Mouse (Mus musculus) heart, embryonic 13.5 days (tissue): Measurements from ENCODE around the gene Spryd3. TPM values are rescaled to one million over a fixed set of nuclear protein-coding genes. Genes with fewer than 3 reads are reported as not detected.

Experiments used
- ATAC-seq: fragments of 200-750 bp; cut with Nextera tagmentation; 2 replicates; pipeline ENCODE4 v1.8.0; 2017; ENCODE audit warnings: moderate TSS enrichment; ENCODE audit not compliant: insufficient number of reproducible peaks, low FRiP score, low TSS enrichment; ENCODE audit errors: extremely low read depth
- H3K27ac ChIP-seq: fragments of 300-500 bp; sonication (generic); replicated peaks from 2 replicates; pipeline ENCODE4 v1.5.1; 2015; ENCODE audit warnings: moderate library complexity, mild to moderate bottlenecking, inconsistent platforms
- H3K27me3 ChIP-seq: fragments of 300-500 bp; sonication (generic); replicated peaks from 2 replicates; pipeline ENCODE4 v1.6.1; 2015; ENCODE audit warnings: mild to moderate bottlenecking, inconsistent platforms
- H3K36me3 ChIP-seq: fragments of 300-500 bp; sonication (generic); 2 replicates; pipeline ENCODE4 v1.6.1; 2015; ENCODE audit warnings: mild to moderate bottlenecking, inconsistent platforms
- H3K4me1 ChIP-seq: fragments of 300-500 bp; sonication (generic); 2 replicates; pipeline ENCODE4 v1.6.1; 2015; ENCODE audit warnings: inconsistent platforms
- H3K4me2 ChIP-seq: fragments of 300-500 bp; sonication (generic); 2 replicates; pipeline ENCODE4 v1.6.1; 2015; ENCODE audit warnings: inconsistent platforms, mild to moderate bottlenecking, moderate library complexity
- H3K4me3 ChIP-seq: fragments of 300-500 bp; sonication (generic); 2 replicates; pipeline ENCODE4 v1.5.1; 2015; ENCODE audit warnings: moderate library complexity, mild to moderate bottlenecking, inconsistent platforms
- H3K9ac ChIP-seq: fragments of 300-500 bp; sonication (generic); 2 replicates; pipeline ENCODE4 v1.6.1; 2015; ENCODE audit warnings: inconsistent platforms, mild to moderate bottlenecking, moderate library complexity
- H3K9me3 ChIP-seq: fragments of 300-500 bp; sonication (generic); 2 replicates; pipeline ENCODE4 v1.6.1; 2016; ENCODE audit warnings: inconsistent platforms
- WGBS: fragments of 180-500 bp; shearing (Covaris S2); methylation state at CpG from one replicate; pipeline ENCODE4 v1.1.7; 2015; ENCODE audit warnings: mixed read lengths; 5-methylcytosine and 5-hydroxymethylcytosine counted together
- polyA plus RNA-seq: library from polyadenylated mRNA; unstranded; fragments of >200 nt; fragmentation: Nextera tagmentation; extraction: Ambion mirVana; gene quantifications from 2 replicates; pipeline ENCODE4 v1.2.1, GENCODE M21; 2015

Spryd3 gene
- polyA plus RNA-seq, 1 experiment from 2014 or later, result 19.5 TPM

GRCm38 (mm10) chr15:102103371-102103946 lies 32.6 kb downstream of the Spryd3 start:
- H3K36me3 ChIP-seq, result peaks cover 28% of the 10 kb centered on the region
- H3K9me3 ChIP-seq, result no peaks in the 10 kb centered on the region
- peak overlapping the region; percentile 89 for H3K4me2 ChIP-seq
- ATAC-seq, result no peak
- peak overlapping the region; percentile 98 for H3K27ac ChIP-seq
- H3K27me3 ChIP-seq, result 0 out of 2 replicates have a peak, but pooled peaks cover 15% of the 10 kb centered on the region
- peak overlapping the region; percentile 64 for H3K4me3 ChIP-seq
- 5% methylated on average over 14 of the region's 14 CpGs for WGBS
- peak overlapping the region; percentile 86 for H3K9ac ChIP-seq
- H3K4me1 ChIP-seq, result peaks cover 96% of the 10 kb centered on the region

DNA sequence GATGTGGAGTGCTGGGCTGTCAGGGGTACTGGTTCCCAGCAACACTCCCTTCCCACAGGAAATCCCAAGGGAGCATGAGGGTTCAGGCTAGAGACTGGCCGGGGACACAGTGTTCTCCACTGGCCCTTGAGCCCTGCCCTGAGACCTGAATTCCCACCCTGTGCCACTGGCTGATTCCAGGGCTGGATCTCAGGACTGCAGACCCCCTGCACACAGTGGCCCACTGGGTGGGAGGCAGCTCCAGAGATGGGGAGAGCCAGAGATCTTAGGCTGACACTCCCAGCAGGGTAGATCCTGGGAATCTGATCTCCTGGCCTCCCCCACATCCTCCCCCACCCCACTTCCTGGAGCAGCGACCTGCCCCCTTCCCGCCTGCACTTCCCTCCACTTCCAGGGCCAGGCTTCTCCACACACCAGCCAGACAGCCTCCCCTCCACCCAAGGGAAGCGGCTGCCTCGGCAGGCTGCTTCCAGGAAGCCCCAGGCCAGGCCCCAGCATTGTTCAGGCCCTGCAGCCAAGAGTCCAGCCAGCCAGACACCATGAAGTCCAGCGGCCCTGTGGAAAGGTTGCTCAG lies 33.4 kb downstream of the Spryd3 start:
- H3K4me1 ChIP-seq, result peaks cover 96% of the 10 kb centered on the region

DNA sequence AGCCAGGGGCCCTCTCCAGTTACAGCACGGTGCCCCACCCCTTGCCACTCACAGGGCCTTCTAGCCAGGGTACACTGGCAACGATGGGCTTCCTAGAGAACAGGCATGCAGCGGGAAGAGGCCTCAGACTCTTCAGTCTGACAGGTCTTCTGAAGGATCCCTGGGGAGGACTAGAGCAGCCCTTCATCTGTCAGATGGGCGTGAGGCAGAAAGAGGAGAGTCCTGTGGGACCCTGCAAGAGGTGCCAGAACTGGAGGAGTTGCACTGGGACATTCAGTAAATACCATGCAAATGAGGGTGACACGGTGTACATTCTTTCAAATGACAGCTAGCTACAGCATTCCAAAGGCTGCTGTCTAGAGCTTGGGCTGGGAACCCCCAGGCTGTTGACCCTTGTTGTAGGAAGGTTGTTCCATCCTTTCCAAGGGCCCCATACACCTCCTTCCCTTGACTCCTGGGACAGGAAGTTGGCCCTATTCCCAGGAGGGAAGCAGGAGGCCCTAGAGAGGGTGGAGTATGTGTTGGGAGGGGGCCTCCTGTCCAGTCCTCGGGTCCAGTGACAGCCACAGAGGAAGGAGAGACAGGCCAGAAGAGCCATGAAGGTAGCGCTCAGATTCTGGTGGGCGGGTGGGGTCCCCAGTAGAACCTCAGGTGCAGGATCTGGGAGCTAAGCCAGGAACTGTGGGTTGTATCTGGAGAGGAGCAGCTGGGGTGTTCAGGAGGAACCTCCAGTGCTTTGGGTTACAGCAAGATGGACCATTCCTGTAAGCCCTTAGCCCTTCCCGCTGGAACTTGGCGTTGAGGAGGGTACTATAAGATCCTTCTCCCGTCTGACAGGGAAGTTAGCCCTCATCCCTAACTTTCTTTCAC lies 34.1 kb downstream of the Spryd3 start:
- peak overlapping the region; percentile 87 for H3K9ac ChIP-seq
- H3K9me3 ChIP-seq, result no peaks in the 10 kb centered on the region
- 0 out of 2 replicates have a peak, but pooled peaks cover 11% of the 10 kb centered on the region for H3K27me3 ChIP-seq
- peak overlapping the region; percentile 89 for H3K4me2 ChIP-seq
- WGBS, result 18% methylated on average over 11 of the region's 11 CpGs
- H3K36me3 ChIP-seq, result peaks cover 28% of the 10 kb centered on the region
- ATAC-seq, result no peak
- H3K4me1 ChIP-seq, result peaks cover 94% of the 10 kb centered on the region
- peak overlapping the region; percentile 98 for H3K27ac ChIP-seq
- peak overlapping the region; percentile 64 for H3K4me3 ChIP-seq

More for the DNA sequence above, 33.4 kb downstream of the Spryd3 start:
- peak overlapping the region; percentile 64 for H3K4me3 ChIP-seq
- ATAC-seq, result no peak
- 0 out of 2 replicates have a peak, but pooled peaks cover 15% of the 10 kb centered on the region for H3K27me3 ChIP-seq
- no peaks in the 10 kb centered on the region for H3K9me3 ChIP-seq
- H3K9ac ChIP-seq, result peak overlapping the region; percentile 86
- 15% methylated on average over 6 of the region's 6 CpGs for WGBS
- peak overlapping the region; percentile 89 for H3K4me2 ChIP-seq
- peaks cover 28% of the 10 kb centered on the region for H3K36me3 ChIP-seq
- H3K27ac ChIP-seq, result peak overlapping the region; percentile 98

- peaks cover 87% of the 10 kb centered on the region for H3K4me1 ChIP-seq
- 0 out of 2 replicates have a peak, but pooled peaks cover 3% of the 10 kb centered on the region for H3K27me3 ChIP-seq
- peak overlapping the region; percentile 64 for H3K4me3 ChIP-seq
- H3K27ac ChIP-seq, result peak overlapping the region; percentile 98
- peak overlapping the region; percentile 87 for H3K9ac ChIP-seq
- 26% methylated on average over 10 of the region's 10 CpGs for WGBS
- H3K4me2 ChIP-seq, result peak overlapping the region; percentile 89
- H3K9me3 ChIP-seq, result no peaks in the 10 kb centered on the region
- peaks cover 29% of the 10 kb centered on the region for H3K36me3 ChIP-seq
- ATAC-seq, result no peak
Measured at GRCm38 (mm10) chr15:102100996-102101671, 34.9 kb downstream of the Spryd3 start.

- Histone ChIP-seq H3K4me2 (peak within 1 kb of the TSS; percentile 89), H3K4me1 (peaks cover 79% of the 10 kb centered on the region), H3K27ac (peak within 1 kb of the TSS; percentile 98), H3K4me3 (peak within 1 kb of the TSS; percentile 64), H3K9me3 (no peaks in the 10 kb centered on the region), H3K9ac (peak within 1 kb of the TSS; percentile 87), H3K36me3 (peaks cover 37% of the 10 kb centered on the region), H3K27me3 (0 out of 2 replicates have a peak, but pooled peaks cover 1% of the 10 kb centered on the region)
- WGBS, result under 1% methylated on average over 56 of the region's 82 CpGs
- ATAC-seq, result peak; percentile 74
Measured at GRCm38 (mm10) chr15:102100161-102100981, 35.7 kb downstream of the Spryd3 start, which contains the start of gene Tns2. Tns2 (plus strand) TSS chr15:102100413.

DNA sequence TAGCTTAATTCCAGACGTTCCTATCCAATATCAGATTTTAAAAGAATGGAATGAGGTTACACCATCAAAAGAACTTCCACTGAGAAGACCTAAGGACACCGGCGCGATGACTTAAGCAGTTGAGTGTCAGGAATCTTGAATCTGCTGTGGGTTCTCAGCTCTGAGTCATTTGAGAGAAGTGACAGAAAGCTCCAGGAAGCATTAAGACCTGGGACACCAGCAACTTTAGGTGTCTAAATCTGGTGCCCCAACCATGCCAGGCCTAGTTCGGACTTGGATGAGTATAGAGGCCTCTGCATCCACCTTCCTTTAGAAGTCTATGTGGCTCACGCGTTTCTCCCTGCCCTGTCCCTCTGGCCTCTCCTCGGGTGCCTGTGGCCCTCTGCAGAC lies 36.3 kb downstream of the Spryd3 start:
- H3K27me3 ChIP-seq, result no peaks in the 10 kb centered on the region
- peak overlapping the region; percentile 64 for H3K4me3 ChIP-seq
- H3K9ac ChIP-seq, result peak overlapping the region; percentile 87
- H3K27ac ChIP-seq, result peak overlapping the region; percentile 98
- 14% methylated on average over 8 of the region's 8 CpGs for WGBS
- peaks cover 73% of the 10 kb centered on the region for H3K4me1 ChIP-seq
- peaks cover 39% of the 10 kb centered on the region for H3K36me3 ChIP-seq
- peak overlapping the region; percentile 89 for H3K4me2 ChIP-seq
- no peaks in the 10 kb centered on the region for H3K9me3 ChIP-seq
- no peak for ATAC-seq

DNA sequence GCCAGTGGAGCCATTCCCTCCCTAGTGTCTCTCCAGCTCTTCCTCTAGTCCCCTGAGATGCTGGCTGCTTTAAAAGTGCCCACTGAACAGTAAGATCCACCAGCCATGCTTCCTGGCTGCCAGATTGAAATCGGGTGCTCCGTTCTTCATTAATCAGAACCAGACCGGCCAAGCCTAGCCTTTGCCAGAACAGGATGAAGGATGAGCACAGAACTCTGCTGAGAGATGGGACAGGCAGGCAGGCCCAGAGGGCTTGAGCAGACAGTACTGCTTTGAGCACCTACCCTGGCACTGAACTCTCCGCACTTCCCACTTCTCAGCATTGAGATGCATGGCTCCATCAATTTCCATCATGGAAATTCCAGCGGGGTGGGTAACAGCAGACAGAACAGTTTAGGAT lies 36.8 kb downstream of the Spryd3 start:
- peak overlapping the region; percentile 98 for H3K27ac ChIP-seq
- H3K9me3 ChIP-seq, result no peaks in the 10 kb centered on the region
- peaks cover 68% of the 10 kb centered on the region for H3K4me1 ChIP-seq
- no peak for ATAC-seq
- 44% methylated on average over 5 of the region's 5 CpGs for WGBS
- peak overlapping the region; percentile 64; the same call in 1 of the 2 replicates for H3K4me3 ChIP-seq
- peak overlapping the region; percentile 89 for H3K4me2 ChIP-seq
- no peaks in the 10 kb centered on the region for H3K27me3 ChIP-seq
- H3K36me3 ChIP-seq, result peaks cover 44% of the 10 kb centered on the region
- H3K9ac ChIP-seq, result peak overlapping the region; percentile 87

DNA sequence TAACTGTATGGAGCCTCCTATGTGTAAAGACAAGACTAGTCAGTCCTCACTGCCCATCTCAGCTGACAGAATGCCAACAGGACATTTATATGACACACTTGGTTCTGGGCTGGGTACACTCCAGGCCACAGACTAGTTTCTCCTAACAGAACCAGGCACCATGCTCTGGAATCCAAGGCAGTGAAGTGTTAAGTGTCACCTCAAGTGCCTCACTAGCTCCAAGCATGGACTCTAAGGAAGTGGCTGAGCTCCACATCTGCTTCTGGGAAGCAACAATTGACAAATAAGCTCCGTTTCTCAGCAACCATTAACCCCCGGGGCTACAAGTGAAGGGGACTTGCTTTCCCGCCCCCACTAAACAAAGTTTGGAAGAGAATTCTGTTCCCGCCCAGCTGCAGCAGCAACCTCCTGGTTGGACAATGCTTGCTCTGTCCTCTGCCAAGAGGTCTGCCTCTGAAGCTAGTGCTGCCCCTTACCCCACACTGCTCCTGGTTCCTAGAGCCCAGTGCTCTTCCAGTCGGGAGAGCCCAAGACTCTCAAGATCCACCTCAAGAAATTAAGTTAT lies 38.0 kb downstream of the Spryd3 start:
- Histone ChIP-seq H3K9me3 (no peaks in the 10 kb centered on the region), H3K27me3 (no peaks in the 10 kb centered on the region), H3K27ac (0 out of 2 replicates have a peak overlapping the region, but pooled peaks have one; percentile 5), H3K4me2 (no peak overlapping the region), H3K4me1 (peaks cover 56% of the 10 kb centered on the region), H3K36me3 (peaks cover 56% of the 10 kb centered on the region), H3K4me3 (no peak overlapping the region), H3K9ac (peak overlapping the region; percentile 37; the same call in 1 of the 2 replicates)
- ATAC-seq, result no peak
- WGBS, result 35% methylated on average over 5 of the region's 5 CpGs

- Histone ChIP-seq H3K36me3 (peaks cover 63% of the 10 kb centered on the region), H3K4me1 (peaks cover 49% of the 10 kb centered on the region), H3K4me3 (no peak overlapping the region), H3K27ac (no peak overlapping the region), H3K9me3 (no peaks in the 10 kb centered on the region), H3K27me3 (no peaks in the 10 kb centered on the region), H3K9ac (0 out of 2 replicates have a peak overlapping the region, but pooled peaks have one; percentile 7), H3K4me2 (no peak overlapping the region)
- WGBS, result 71% methylated on average over 8 of the region's 8 CpGs
- no peak for ATAC-seq
Measured at GRCm38 (mm10) chr15:102097147-102097915, 38.7 kb downstream of the Spryd3 start.
